Mouse (Mus musculus) right cerebral cortex, postnatal 25 days (tissue): ENCODE results near the gene Ntn1.

Source experiments
- DNase-seq: peaks from one replicate; pipeline ENCODE4 v3.0.0; 2022

Gene Ntn1

DNA sequence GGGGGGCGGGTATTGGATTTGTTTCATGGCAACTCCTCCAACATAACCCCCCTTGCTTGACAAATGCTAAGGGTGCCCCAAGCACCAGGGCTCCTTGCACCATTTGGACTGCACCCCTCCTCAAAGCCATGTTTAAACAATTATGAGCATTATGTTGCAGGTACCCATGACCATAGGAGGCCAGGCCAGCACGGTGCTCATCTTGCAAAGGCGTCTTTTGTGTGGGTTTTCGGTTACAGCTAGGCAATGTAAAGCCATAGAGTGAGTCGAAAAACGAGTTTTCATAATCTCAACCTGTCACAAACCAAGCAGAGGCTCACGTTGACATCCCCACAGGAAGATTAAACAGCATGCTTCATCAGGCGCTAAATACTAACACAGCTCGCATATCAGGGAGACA, 19.3 kb downstream of the Ntn1 start:
- DNase-seq, result no peak

DNA sequence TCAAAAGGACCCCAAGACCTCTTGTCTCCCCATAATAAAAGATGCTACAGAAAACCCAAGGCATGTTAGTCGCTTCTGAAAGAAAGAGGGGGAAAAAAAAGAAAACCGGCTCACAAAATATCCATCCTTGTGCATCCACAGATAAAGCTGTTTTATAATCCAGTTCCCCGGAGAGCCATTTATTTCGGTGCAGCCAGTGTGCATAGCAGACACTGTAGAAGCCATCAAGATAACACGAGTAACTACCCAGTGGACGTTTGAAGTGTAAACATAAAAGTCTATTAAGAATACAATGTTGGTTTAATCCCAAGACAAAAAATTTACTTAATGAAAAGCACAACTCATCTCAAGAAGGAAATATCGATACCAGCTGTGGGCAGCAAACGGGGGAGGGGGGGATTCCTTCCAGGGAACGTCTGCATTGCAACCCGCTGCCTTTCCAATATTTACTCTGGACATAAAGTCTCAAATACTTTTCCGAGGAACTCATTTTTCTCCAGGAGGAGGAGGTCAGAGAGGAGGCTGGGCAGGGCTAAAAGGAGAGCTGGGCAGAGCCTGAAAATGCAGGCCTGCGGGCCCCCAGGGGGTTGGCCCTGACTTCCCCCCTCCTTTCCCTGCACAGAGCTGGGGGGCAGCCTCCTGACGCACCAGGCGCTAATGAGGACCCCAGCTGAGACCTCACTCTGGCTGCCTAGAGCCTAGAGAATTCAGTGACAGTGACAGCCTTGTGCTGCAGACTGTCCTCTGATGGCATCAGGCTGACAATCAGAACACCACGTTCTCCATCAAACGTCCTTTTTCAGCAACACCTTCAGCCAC, 21.5 kb downstream of the Ntn1 start:
- no peak for DNase-seq

DNA sequence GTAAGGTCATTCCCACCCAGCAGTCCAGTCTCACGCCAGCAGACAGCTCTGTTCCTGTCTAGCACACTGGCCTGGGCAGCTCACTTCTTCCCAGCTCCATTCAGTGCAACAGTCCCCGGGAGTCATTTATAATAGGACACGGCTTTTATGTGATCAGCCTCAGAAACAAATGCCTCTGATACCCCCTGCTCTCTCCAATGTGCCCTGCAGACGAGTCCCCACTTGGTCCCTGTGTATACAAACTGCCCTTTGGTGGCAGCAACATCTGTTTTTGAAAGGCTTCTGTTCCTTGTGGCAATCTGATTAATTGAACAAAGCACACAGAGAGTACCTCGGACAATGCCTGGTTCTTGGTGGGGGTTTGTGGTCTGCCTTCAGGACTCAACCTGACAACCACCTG, 22.2 kb downstream of the Ntn1 start:
- no peak for DNase-seq

DNA sequence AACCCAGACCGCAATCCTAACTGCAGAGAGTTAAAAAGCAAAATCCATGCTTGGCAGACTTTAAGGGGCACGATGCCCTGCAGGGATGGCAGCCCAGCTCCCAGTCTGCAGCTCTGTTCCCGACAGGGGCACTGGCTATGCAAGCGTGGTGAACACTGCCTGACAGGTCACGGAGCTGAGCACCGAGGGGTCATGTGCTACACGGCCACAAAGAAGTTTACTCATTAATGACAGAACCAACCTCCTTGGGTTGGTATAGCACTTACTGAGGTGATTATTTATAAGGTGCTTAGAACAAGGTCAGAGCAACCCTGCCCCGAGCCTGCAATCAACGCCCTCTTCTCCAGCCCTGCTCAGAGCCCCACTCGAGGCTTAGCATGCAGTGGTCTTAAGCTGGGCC, 27.5 kb downstream of the Ntn1 start:
- DNase-seq, result no peak

DNA sequence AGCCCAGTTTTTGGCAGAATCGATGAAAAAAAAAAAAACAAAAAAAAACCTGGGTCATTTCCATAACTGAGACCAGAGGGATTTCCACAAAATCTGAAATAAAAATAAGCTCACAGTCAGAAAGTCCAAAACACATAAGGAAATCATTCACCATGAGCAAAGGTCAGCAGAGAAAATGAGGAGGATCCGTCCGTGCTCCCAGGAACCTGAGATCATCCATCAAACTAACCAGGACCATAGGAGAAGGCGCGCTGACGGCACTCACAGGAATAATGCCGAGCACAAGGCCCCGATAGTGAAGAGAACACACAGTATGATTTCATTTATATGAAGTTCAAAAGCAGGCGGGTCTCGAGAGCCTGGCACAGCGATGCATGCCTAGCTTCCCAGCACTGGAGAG, 29.0 kb downstream of the Ntn1 start:
- no peak for DNase-seq

- no peak for DNase-seq
Measured at GRCm38 (mm10) chr11:68356901-68357300, 43.7 kb downstream of the Ntn1 start.

DNA sequence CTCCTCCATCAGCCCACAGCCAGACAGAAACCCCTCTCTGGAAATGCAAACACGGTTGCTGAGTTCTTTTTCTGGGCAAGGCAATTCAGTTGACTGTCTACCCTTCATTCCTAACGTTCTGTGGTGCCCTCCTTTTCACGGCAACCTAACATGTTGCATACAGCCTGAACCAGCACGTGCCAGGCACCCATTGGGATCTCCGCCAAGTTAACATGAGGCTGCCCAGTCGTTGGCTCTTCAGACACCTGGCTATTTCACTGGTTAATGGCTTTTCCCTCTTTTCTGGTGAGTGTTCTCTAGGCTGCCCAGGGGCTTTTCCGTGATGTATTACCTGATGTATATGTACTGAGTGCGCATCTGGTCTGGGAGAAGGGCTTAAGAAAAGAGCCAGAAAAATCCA, 45.1 kb downstream of the Ntn1 start:
- no peak for DNase-seq

DNA sequence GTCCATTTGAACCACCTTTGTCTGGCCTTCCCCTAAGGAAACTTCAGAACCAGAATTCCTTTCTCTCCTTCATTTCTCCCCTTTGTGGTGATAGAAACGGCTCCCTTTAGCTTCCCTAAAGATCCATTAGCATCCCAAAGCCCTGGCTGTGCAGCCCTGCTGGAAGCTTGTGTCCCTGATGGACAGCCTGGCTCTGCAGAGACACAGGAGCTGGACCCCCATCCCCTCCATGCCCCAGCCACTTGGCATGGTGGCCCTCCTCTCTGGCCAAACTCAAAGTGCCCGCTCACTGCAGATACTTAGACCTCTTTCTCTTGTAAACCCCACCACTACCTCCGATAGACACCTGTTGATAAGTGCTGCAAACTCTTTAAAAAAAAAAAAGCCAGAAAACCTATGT, 45.8 kb downstream of the Ntn1 start:
- DNase-seq, result no peak

GRCm38 (mm10) chr11:68352236-68352635, 48.4 kb downstream of the Ntn1 start:
- DNase-seq, result no peak

GRCm38 (mm10) chr11:68348851-68349250, 51.8 kb downstream of the Ntn1 start:
- DNase-seq, result no peak

DNA sequence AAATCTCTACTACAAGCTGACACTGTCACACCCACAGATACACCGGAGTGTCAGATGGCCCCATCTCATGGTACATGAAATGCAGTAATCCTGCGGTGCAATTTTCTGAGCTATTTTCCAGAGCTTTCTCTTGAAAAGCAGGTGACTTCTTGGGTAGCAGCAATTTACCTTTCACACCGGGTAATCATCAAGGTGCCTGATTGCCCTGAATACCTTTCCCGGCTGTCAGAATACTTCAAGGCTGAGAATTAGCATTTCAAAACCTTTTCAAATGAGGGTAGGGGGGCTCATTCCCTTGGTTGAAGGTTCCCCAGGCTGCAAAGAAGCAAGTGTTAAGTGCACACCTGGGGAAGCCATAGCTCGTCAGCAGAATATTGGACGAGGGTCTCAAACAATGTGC, 52.5 kb downstream of the Ntn1 start:
- no peak for DNase-seq

GRCm38 (mm10) chr11:68347508-68347907, 53.1 kb downstream of the Ntn1 start:
- no peak for DNase-seq

DNA sequence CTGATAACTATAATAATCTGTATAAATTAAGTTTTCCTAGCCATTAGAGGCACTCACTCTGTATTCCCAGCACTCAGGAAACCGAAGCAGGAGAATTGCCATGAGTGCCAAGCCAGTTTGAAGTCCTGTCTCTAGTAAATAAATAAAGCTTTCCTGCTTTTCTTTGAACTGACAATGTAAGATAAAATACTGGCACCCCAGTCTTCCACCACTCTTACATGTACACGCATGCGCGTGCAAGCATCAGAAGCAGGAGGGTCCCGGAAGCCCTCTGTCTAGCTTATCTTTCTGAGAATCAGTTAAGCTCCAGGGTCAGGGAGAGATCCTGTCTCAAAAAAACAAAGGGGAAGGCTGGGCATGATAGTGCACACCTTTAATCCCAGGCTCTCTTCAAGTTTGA, 54.5 kb downstream of the Ntn1 start:
- no peak for DNase-seq

DNA sequence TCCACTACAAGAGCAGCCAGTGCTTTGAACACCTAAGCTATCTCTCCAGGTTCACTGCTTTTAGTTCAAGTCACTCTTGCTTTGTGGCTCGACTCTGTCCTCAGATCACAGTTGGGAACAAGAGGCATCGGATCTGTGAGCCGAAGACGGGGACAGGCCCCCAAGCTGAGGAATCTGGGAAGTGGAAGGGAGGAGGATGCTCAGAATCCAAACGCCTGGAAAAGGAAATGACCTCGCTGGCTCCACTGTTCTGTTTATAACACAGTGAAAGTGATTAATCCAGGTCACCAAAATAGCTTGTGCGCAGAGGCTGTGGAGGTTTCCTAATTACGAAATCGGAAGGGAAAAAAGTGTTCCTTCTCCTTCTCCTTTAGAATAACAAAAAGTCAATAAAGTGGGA, 56.4 kb downstream of the Ntn1 start:
- no peak for DNase-seq

DNA sequence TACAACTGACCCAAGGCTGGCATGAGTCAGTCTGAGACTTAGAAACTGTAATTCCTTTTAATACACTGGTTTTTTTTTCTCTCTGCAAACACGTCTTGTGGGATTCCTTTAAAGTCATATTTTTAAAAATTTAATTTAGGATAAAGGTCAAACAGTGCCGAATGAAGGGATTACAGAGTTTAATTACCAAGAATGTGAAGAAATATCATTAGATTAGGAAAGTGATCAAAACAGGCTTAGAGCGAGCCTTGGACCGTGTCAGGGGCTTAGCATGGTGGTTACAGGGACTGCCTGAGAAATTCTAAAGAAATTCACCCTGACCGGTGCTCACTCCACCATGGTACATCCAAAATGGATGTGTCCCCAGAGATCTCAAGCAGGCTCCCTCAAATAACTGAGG, 57.9 kb downstream of the Ntn1 start:
- DNase-seq, result no peak

- DNase-seq, result no peak
Measured at GRCm38 (mm10) chr11:68342003-68342400, 58.6 kb downstream of the Ntn1 start.

DNA sequence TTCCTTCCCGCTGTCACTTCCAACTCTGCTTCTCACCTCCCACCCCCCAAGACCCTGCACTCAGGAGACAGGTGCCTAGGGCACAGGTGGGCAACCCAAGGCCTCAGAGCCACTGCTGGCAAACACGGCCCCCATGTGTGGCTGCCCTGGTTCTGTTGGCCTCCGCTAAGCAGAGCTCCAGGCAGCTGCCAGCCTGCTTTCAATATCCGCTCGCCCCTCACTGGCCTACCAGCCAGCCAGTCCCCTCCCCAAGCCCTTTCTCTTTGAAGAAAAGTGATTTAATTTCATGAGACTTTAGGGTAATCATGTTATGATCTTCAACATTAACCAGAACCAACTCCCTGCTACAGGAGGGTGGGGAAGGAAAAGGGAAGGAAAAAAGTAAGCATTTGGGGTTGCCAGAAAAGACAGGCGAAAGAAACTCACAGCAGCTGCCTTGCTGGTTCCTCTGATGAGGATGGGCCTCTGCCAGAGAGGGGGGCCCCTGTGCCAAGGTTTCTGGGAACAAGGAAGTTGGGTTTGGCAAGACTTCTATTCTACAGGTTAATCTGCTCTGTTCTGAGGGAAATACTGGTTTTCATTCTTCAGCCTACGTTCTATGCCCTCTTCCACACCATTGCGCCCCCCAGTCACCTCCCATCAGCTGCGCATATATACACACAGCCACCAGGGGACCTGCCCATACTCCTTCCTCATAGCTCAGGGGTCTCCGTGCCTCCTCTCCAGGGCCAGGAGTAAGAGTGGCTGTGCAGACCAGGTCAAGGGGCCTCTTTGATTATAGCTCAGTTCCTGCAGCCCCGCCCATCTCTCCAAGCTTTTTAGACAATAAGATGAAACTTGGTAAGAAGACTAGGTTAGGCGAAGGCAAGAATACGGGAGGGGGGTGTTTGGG, 59.3 kb downstream of the Ntn1 start:
- peak; percentile 29 for DNase-seq

DNA sequence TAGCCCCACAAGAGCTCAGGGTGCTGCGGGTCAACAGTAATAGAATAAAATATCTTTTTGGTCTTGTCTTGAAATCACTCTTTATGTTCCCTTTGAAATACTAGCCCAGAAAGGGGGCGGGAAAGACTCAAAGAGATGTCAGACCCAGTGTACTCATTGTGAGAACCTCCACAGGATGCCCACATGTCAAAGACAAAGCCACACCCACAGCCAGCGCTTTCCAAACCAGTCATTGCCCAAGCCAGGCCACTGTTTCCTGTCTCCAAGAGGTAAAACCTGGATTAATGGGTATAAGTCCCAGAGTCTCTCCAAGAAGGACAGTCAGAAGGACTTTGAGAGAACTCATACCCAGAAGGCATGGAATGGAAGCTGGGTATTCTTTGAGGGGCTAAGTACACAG, 60.3 kb downstream of the Ntn1 start:
- DNase-seq, result no peak

- no peak for DNase-seq
Measured at GRCm38 (mm10) chr11:68339856-68340255, 60.8 kb downstream of the Ntn1 start.

- DNase-seq, result no peak
Measured at GRCm38 (mm10) chr11:68339331-68339730, 61.3 kb downstream of the Ntn1 start.

DNA sequence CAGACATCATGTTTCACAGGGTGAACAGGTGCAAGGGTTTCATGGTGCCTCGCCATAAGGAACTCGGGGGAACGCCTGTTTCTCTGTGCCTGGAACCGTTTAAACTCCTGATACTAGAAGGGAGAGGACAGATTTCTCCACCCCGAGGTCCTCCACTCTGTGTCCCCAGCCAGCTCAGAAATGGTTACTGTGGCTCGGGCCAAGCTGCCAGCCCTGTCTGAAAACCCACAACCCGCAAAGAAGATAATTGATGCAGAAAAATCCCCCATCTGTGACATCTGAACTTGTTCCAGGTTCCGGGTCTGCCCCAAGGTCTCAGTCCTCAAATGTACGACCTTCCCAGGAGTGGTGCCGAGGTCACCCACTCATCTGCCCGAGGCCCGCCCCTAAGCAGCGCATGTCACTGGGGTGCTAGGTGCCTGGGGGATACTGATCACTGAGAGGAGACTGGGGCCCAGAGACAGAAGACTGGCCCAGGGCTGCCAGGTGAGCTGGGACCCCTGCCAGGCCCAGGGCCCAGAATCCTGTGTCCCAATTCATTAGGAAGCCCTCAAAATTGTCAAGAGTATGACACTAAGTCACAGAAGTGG, 68.9 kb downstream of the Ntn1 start:
- DNase-seq, result no peak

DNA sequence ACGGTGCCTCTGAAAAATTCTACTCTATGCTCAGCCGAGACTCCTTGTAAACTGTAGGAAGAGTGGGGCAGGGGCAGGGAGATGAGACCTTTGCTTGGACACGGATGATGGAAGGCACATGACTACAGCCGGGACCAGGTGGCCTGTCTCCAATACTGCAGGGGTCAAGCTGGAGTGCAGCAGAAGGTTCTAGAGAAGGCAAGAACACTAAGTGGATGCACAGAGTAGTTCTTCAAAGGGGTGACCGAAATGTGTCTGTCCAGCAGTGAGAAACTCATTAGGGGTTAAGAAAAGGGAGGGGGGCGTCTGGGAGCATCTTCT, 69.5 kb downstream of the Ntn1 start:
- no peak for DNase-seq

DNA sequence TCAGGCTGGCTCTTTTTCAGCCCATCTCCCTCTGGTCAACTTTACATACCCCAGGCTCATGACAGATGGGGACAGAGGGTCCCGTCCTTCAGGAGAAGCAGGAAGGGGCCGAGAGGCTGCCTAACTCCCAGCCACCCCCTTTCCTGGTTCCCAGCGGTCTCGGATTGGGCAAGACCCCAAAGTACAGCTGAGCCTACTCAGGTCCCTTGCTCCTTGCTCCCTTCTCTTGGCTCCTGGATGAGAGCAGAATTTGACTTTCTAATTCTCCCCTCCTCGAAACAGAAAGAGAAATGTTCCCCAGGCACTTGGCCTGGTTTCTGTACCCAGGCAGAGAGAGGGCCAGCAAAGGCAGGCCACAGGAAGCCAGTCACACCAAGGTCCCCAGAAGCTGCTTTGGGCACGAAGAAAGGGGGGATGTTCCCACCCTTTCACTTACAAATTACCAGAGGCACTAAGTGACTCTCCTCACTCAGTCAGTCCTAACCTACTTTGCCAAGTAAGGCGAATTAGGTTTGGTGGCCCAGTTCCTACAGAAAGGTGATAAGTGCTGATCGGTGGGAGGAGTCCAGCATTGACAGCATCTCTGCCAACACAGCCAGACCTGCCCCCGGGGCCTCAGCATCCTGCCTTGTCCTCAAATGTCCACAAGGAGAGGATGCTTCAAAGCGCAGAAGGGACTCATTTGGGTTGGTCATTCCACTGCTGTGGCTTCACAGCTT, 70.1 kb downstream of the Ntn1 start:
- no peak for DNase-seq
